Mouse (Mus musculus) E14TG2a.4 (cell line): ENCODE results near the gene Nr4a1.

Source experiments
- H3K27me3 ChIP-seq: 2 replicates; pipeline ENCODE4 v1.6.1; 2014; ENCODE audit warnings: low read length, control low read depth; ENCODE audit not compliant: insufficient read depth
- H3K36me3 ChIP-seq: 2 replicates; pipeline ENCODE4 v1.6.1; 2014; ENCODE audit warnings: low read length, control low read depth; ENCODE audit not compliant: insufficient read depth
- H3K4me1 ChIP-seq: replicated peaks from 2 replicates; pipeline ENCODE4 v1.6.1; 2014; ENCODE audit warnings: low read depth, low read length, control low read depth
- H3K4me3 ChIP-seq: replicated peaks from 2 replicates; pipeline ENCODE4 v1.5.1; 2014; ENCODE audit warnings: mild to moderate bottlenecking, low read length
- H3K9me3 ChIP-seq: 2 replicates; pipeline ENCODE4 v1.6.1; 2014; ENCODE audit warnings: low read length, control low read depth
- CTCF ChIP-seq: conservative IDR thresholded peaks from 2 replicates; pipeline ENCODE4 v1.5.1; 2014; ENCODE audit warnings: low read length
- NANOG ChIP-seq: IDR thresholded peaks from 2 replicates; pipeline ENCODE4 v1.6.1; 2014; ENCODE audit warnings: borderline replicate concordance, low read length, mixed read lengths
- POU5F1 ChIP-seq: IDR thresholded peaks from 2 replicates; pipeline ENCODE4 v1.6.1; 2014; ENCODE audit warnings: low read length, borderline replicate concordance

Gene Nr4a1

DNA sequence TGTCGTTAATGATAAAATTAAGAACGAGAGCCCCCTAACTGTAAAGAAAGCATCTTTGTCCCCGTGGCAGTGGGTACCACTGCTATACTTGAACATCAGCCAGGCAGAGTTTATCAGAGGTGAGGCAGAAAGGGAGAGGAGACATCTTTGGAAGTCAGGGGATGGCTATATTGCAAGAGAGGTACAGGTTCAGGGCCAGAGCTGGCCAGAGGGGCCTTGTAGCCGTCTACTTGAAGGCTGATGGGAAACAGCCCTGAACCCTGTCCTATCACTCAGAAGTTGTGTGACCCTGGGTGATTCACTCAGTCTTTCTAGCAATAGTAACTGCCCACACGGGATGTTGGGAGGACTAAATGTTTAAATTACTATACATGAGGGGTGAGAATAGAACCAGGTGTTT, 67.1 kb downstream of the Nr4a1 start:
- no peaks in the 10 kb centered on the region for H3K36me3 ChIP-seq
- H3K4me1 ChIP-seq = peaks cover 35% of the 10 kb centered on the region
- no peak overlapping the region for H3K4me3 ChIP-seq
- H3K27me3 ChIP-seq = peaks cover 6% of the 10 kb centered on the region
- peaks cover 4% of the 10 kb centered on the region; the same call in 1 of the 2 replicates for H3K9me3 ChIP-seq
- TF ChIP-seq CTCF (no peak), NANOG (no peak), POU5F1 (no peak)

GRCm38 (mm10) chr15:101322106-101322505, 68.0 kb downstream of the Nr4a1 start:
- Histone ChIP-seq H3K27me3 (peaks cover 6% of the 10 kb centered on the region), H3K36me3 (no peaks in the 10 kb centered on the region), H3K4me1 (peaks cover 35% of the 10 kb centered on the region), H3K9me3 (peaks cover 4% of the 10 kb centered on the region; the same call in 1 of the 2 replicates), H3K4me3 (no peak overlapping the region)
- TF ChIP-seq POU5F1 (no peak), CTCF (no peak), NANOG (no peak)

DNA sequence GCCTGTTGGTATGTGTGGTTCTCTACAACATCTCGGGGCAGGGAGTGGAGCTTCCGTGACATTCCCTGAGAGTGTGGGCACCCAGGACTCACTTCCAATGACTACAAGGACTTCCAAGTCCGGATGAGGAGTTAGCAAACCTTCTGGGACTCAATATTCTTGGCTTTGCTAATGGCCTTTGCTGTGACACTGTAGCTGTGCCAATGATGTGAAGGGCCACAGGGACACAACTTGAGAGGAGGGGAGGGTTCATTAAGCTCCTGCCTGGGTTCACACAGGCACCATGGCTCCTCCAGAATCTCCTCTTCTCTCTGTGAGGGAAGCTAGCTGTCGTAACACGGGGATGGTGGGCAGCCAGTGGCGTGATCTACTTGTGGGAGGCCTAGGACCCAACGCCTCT, 68.6 kb downstream of the Nr4a1 start:
- no peaks in the 10 kb centered on the region for H3K36me3 ChIP-seq
- peaks cover 35% of the 10 kb centered on the region for H3K4me1 ChIP-seq
- H3K4me3 ChIP-seq = no peak overlapping the region
- H3K27me3 ChIP-seq = peaks cover 6% of the 10 kb centered on the region
- peaks cover 4% of the 10 kb centered on the region; the same call in 1 of the 2 replicates for H3K9me3 ChIP-seq
- TF ChIP-seq POU5F1 = no peak
- no peak for TF ChIP-seq NANOG
- no peak for TF ChIP-seq CTCF

GRCm38 (mm10) chr15:101323511-101323910, 69.4 kb downstream of the Nr4a1 start:
- TF ChIP-seq CTCF (peak; percentile 37), NANOG (no peak)
- H3K4me1 ChIP-seq = peaks cover 39% of the 10 kb centered on the region
- peaks cover 4% of the 10 kb centered on the region; the same call in 1 of the 2 replicates for H3K9me3 ChIP-seq
- H3K36me3 ChIP-seq = no peaks in the 10 kb centered on the region
- no peak overlapping the region for H3K4me3 ChIP-seq
- peaks cover 6% of the 10 kb centered on the region for H3K27me3 ChIP-seq
